In the genomic region with DNA sequence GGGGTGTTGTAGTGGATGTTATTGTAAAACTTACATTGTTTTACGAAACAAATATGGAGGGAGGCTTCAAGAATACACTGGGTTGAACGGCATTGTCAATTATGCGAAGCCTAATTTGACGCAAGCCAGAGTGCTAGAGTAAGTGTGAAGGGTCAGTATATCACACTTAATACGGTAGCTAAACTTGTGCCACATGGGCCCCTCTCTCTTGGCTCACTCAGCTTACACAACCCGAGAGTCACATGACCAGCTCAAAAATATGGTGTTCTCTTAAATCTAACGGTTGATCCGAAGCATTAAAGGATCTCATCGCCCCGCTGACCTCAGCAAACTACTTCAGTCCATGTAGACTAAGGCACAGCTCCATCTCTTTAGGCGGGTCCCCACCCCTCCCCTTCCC, we compare ENCODE assay signal across 9 mouse cellular contexts. TPM values are rescaled to one million over a fixed set of nuclear protein-coding genes. Genes with fewer than 3 reads are reported as not detected.
DNase-seq lines count a peak whose midpoint lies in the region; ATAC-seq and TF ChIP-seq lines count a peak whose summit lies in the region.
"Had no signal": no experiment of that assay in that cellular context is flagged by ENCODE, and none has a peak within 500 bp of the region (broad histone marks: within the 10 kb centered on the region; RNA-seq: fewer than 3 reads in every experiment).

No protein-coding gene starts in this region.

- peak overlapping the region; percentile 47 for H3K4me3 ChIP-seq in heart, embryonic 15.5 days
- H3K4me3 ChIP-seq in embryonic facial prominence, embryonic 11.5 days (ENCODE audit: low read depth, low read length), result no peak overlapping the region
- peak overlapping the region; percentile 34 for H3K4me3 ChIP-seq in hindbrain, postnatal 0 days (ENCODE audit: low read length)
- peak overlapping the region; percentile 36 for H3K4me3 ChIP-seq in midbrain, embryonic 15.5 days

- no peaks in the 10 kb centered on the region for H3K36me3 ChIP-seq in heart, embryonic 15.5 days
- no peaks in the 10 kb centered on the region for H3K36me3 ChIP-seq in embryonic facial prominence, embryonic 11.5 days (replicated peaks; ENCODE audit: control insufficient read depth, insufficient read depth, low read depth, low read length)
- H3K36me3 ChIP-seq in hindbrain, postnatal 0 days (ENCODE audit: insufficient read depth, low read length), result no peaks in the 10 kb centered on the region
- H3K36me3 ChIP-seq in midbrain, embryonic 15.5 days (replicated peaks), result no peaks in the 10 kb centered on the region

- WGBS in heart, embryonic 15.5 days, result 41% methylated on average over 11 of the region's 11 CpGs
- WGBS in embryonic facial prominence, embryonic 11.5 days, result 41% methylated on average over 11 of the region's 11 CpGs
- 44% methylated on average over 11 of the region's 11 CpGs for WGBS in hindbrain, postnatal 0 days
- 39% methylated on average over 11 of the region's 11 CpGs for WGBS in midbrain, embryonic 15.5 days

- 0 out of 2 replicates have a peak, but pooled peaks have one; percentile 53 for ATAC-seq in heart, embryonic 15.5 days (replicated peaks; ENCODE audit: insufficient number of reproducible peaks, insufficient read depth, low FRiP score, low read depth)
- peak; percentile 67; the same call in 1 of the 2 replicates for ATAC-seq in embryonic facial prominence, embryonic 11.5 days (replicated peaks; ENCODE audit: insufficient number of reproducible peaks, low FRiP score, low TSS enrichment, low read depth)
- ATAC-seq in hindbrain, postnatal 0 days, result peak; percentile 62; the same call in 1 of the 2 replicates
- ATAC-seq in midbrain, embryonic 15.5 days (replicated peaks), result peak; percentile 39; the same call in 1 of the 2 replicates

- no peak for DNase-seq in heart, postnatal 25 days (ENCODE audit: low spot score)
- peak; percentile 64 for DNase-seq in embryonic facial prominence, embryonic 11.5 days (ENCODE audit: low spot score)
- no peak for DNase-seq in hindbrain, postnatal 0 days (ENCODE audit: low spot score)
- no peak for DNase-seq in cerebellum, adult 11-12 months
- no peak for DNase-seq in gastrocnemius, adult 8-10 months (ENCODE audit: low spot score in 2 of 2)
- no peak for DNase-seq in left cerebral cortex, postnatal 10 days (ENCODE audit: extremely low spot score in 1 of 2, low spot score in 2 of 2)

- H3K4me1 ChIP-seq in heart, embryonic 15.5 days (replicated peaks), result peaks cover 5% of the 10 kb centered on the region; the same call in 1 of the 2 replicates
- no peaks in the 10 kb centered on the region for H3K4me1 ChIP-seq in embryonic facial prominence, embryonic 11.5 days (ENCODE audit: control insufficient read depth, insufficient read depth, low read length)
- 0 out of 2 replicates have a peak, but pooled peaks cover 4% of the 10 kb centered on the region for H3K4me1 ChIP-seq in hindbrain, postnatal 0 days (ENCODE audit: insufficient read depth, low read length)
- peaks cover 9% of the 10 kb centered on the region for H3K4me1 ChIP-seq in midbrain, embryonic 15.5 days

- H3K4me2 ChIP-seq in heart, embryonic 15.5 days, result peak overlapping the region; percentile 70
- peak overlapping the region; percentile 52 for H3K4me2 ChIP-seq in embryonic facial prominence, embryonic 11.5 days (ENCODE audit: low read depth, low read length)
- peak overlapping the region; percentile 58 for H3K4me2 ChIP-seq in hindbrain, postnatal 0 days (ENCODE audit: low read depth, low read length)
- H3K4me2 ChIP-seq in midbrain, embryonic 15.5 days, result peak overlapping the region; percentile 53

- H3K9ac ChIP-seq in heart, embryonic 15.5 days, result no peak overlapping the region
- H3K9ac ChIP-seq in embryonic facial prominence, embryonic 11.5 days (replicated peaks; ENCODE audit: low read length), result no peak overlapping the region
- no peak overlapping the region for H3K9ac ChIP-seq in hindbrain, postnatal 0 days (replicated peaks; ENCODE audit: low read length)
- H3K9ac ChIP-seq in midbrain, embryonic 15.5 days, result no peak overlapping the region; the same call in 1 of the 2 replicates

- H3K9me3 ChIP-seq in heart, embryonic 15.5 days (replicated peaks), result no peaks in the 10 kb centered on the region
- H3K9me3 ChIP-seq in embryonic facial prominence, embryonic 11.5 days (replicated peaks; ENCODE audit: control insufficient read depth, low read length), result no peaks in the 10 kb centered on the region
- H3K9me3 ChIP-seq in hindbrain, postnatal 0 days (ENCODE audit: low read length), result no peaks in the 10 kb centered on the region
- no peaks in the 10 kb centered on the region for H3K9me3 ChIP-seq in midbrain, embryonic 15.5 days

- TF ChIP-seq CTCF in hindbrain, postnatal 0 days (IDR thresholded peaks at IDR 0.05; ENCODE audit: low read depth), result no peak

- H3K27me3 ChIP-seq in heart, embryonic 15.5 days, result no peaks in the 10 kb centered on the region
- H3K27me3 ChIP-seq in embryonic facial prominence, embryonic 11.5 days (ENCODE audit: control insufficient read depth, insufficient read depth, low read length), result no peaks in the 10 kb centered on the region
- H3K27me3 ChIP-seq in hindbrain, postnatal 0 days (ENCODE audit: insufficient read depth, low read length), result no peaks in the 10 kb centered on the region
- no peaks in the 10 kb centered on the region for H3K27me3 ChIP-seq in midbrain, embryonic 15.5 days (replicated peaks)

- no peak overlapping the region for H3K27ac ChIP-seq in heart, embryonic 15.5 days
- H3K27ac ChIP-seq in embryonic facial prominence, embryonic 11.5 days (replicated peaks; ENCODE audit: low read depth, low read length), result no peak overlapping the region
- H3K27ac ChIP-seq in hindbrain, postnatal 0 days, result no peak overlapping the region
- H3K27ac ChIP-seq in midbrain, embryonic 15.5 days, result no peak overlapping the region

- intact Hi-C loops in heart, postnatal 25 days (cut with DNase I), result no loop called here
- intact Hi-C loops in left cerebral cortex, postnatal 10 days (cut with DNase I), result no loop called here

RNA-seq across cellular contexts. Expression of a gene that starts 8.7 kb away (rescaled TPM):
- polyA plus RNA-seq in heart, embryonic 15.5 days (2015; fragmentation: Nextera tagmentation; extraction: Ambion mirVana), result 0.24 and 0.38 TPM in 2 replicates
- not detected for total RNA-seq in heart, postnatal 25 days (2021)
- not detected in 2 replicates for polyA plus RNA-seq in embryonic facial prominence, embryonic 11.5 days (2014; fragmentation: Nextera tagmentation; extraction: Ambion mirVana)
- total RNA-seq in hindbrain, postnatal 0 days (2014; rRNA removed), result not detected in 2 replicates
- 0.28 and 0.34 TPM in 2 replicates for polyA plus RNA-seq in hindbrain, postnatal 0 days (2015; fragmentation: Nextera tagmentation; extraction: Ambion mirVana)
- polyA plus RNA-seq in midbrain, embryonic 15.5 days (2015; fragmentation: Nextera tagmentation; extraction: Ambion mirVana), result not detected in 2 replicates
- total RNA-seq in gastrocnemius, adult 8-10 months (2022), result not detected
- under 1 TPM in 1 of 2 experiments, not detected in 1; 0.41 TPM for total RNA-seq in left cerebral cortex, postnatal 10 days (2021)
- total RNA-seq: left cerebral cortex, adult 2 months had no signal

RNA-seq across cellular contexts. Expression of a gene that starts 32.0 kb away (rescaled TPM):
- polyA plus RNA-seq in heart, embryonic 15.5 days (2015; fragmentation: Nextera tagmentation; extraction: Ambion mirVana), result 4.0 and 4.5 TPM in 2 replicates
- 1 to 10 TPM; 1.9 to 2.6 TPM for total RNA-seq in heart, postnatal 25 days (2021)
- 11.7 and 13.4 TPM in 2 replicates for polyA plus RNA-seq in embryonic facial prominence, embryonic 11.5 days (2014; fragmentation: Nextera tagmentation; extraction: Ambion mirVana)
- 3.4 and 4.5 TPM in 2 replicates for total RNA-seq in hindbrain, postnatal 0 days (2014; rRNA removed)
- polyA plus RNA-seq in hindbrain, postnatal 0 days (2015; fragmentation: Nextera tagmentation; extraction: Ambion mirVana), result 1.8 and 2.3 TPM in 2 replicates
- 3.5 and 4.0 TPM in 2 replicates for polyA plus RNA-seq in midbrain, embryonic 15.5 days (2015; fragmentation: Nextera tagmentation; extraction: Ambion mirVana)
- 1 to 10 TPM; 1.5 to 2.4 (median 2.2) TPM for total RNA-seq in gastrocnemius, adult 8-10 months (2022)
- 1 to 10 TPM; 3.3 to 3.7 TPM for total RNA-seq in left cerebral cortex, postnatal 10 days (2021)
